Mouse (Mus musculus): ENCODE data around the gene Zic4.

Gene Zic4

GRCm38 (mm10) chr9:91401471-91401870 is 39.3 kb downstream of the Zic4 start:
- no peak for DNase-seq (ENCODE audit: low spot score)

GRCm38 (mm10) chr9:91404229-91404628 is 42.0 kb downstream of the Zic4 start:
- DNase-seq (ENCODE audit: low spot score): no peak

GRCm38 (mm10) chr9:91404905-91405752 is 42.9 kb downstream of the Zic4 start:
- no peak for DNase-seq (ENCODE audit: low spot score)

GRCm38 (mm10) chr9:91405753-91406178 is 43.6 kb downstream of the Zic4 start:
- DNase-seq (ENCODE audit: low spot score): no peak

- DNase-seq (ENCODE audit: low spot score): no peak
These were observed 44.1 kb downstream of the Zic4 start for GRCm38 (mm10) chr9:91406258-91406763.

GRCm38 (mm10) chr9:91409771-91410170 is 47.6 kb downstream of the Zic4 start:
- no peak for DNase-seq (ENCODE audit: low spot score)

- no peak for DNase-seq (ENCODE audit: low spot score)
These were observed 51.9 kb downstream of the Zic4 start for GRCm38 (mm10) chr9:91414007-91414661.

- DNase-seq (ENCODE audit: low spot score): no peak
These were observed 58.2 kb downstream of the Zic4 start for GRCm38 (mm10) chr9:91420441-91420840.

Data from yolk sac, embryonic 10.5 days (tissue).